Mouse (Mus musculus) spleen, postnatal 0 days (tissue): ENCODE results near the gene Olfr1469. TPM values are rescaled to one million over a fixed set of nuclear protein-coding genes. Genes with fewer than 3 reads are reported as not detected.

Experiments
- polyA plus RNA-seq: library from polyadenylated mRNA; unstranded; fragments of >200 nt; fragmentation: Nextera tagmentation; extraction: Ambion mirVana; gene quantifications from 2 replicates; pipeline ENCODE4 v1.2.1, GENCODE M21; 2015

The Olfr1469 gene
- not detected in 2 replicates for polyA plus RNA-seq

GRCm38 (mm10) chr19:13407549-13407948 is at the start of gene Olfr1469:
Gene Olfr1469, plus strand, starts transcription at chr19:13407849.

GRCm38 (mm10) chr19:13361936-13362335 is 45.7 kb upstream of the Olfr1469 start, which contains the start of gene Olfr1467:
Gene Olfr1467, plus strand, starts transcription at chr19:13362236.

GRCm38 (mm10) chr19:13443109-13443508 is 35.5 kb downstream of the Olfr1469 start, which contains the start of gene Olfr1471:
Gene Olfr1471, plus strand, starts transcription at chr19:13443409.

GRCm38 (mm10) chr19:13455986-13456385 is 48.3 kb downstream of the Olfr1469 start, which contains the start of gene Olfr1472:
Gene Olfr1472, minus strand, starts transcription at chr19:13456086.

Other genes with a start within 250 kb of the Olfr1469 start
- gene Olfr1461, start 244.8 kb upstream of the Olfr1469 start, polyA plus RNA-seq, result not detected in 2 replicates
- not detected in 2 replicates for gene Olfr1462, start 222.1 kb upstream of the Olfr1469 start, polyA plus RNA-seq
- gene Olfr1463, start 176.5 kb upstream of the Olfr1469 start, polyA plus RNA-seq, result not detected in 2 replicates
- not detected in 2 replicates for gene Olfr1465, start 92.3 kb upstream of the Olfr1469 start, polyA plus RNA-seq
- gene Olfr1466, start 69.0 kb upstream of the Olfr1469 start, polyA plus RNA-seq, result not detected in 2 replicates
- not detected in 2 replicates for gene Olfr1467, start 45.6 kb upstream of the Olfr1469 start, polyA plus RNA-seq
- gene Olfr1471, start 35.6 kb downstream of the Olfr1469 start, polyA plus RNA-seq, result not detected in 2 replicates
- not detected in 2 replicates for gene Olfr1472, start 48.2 kb downstream of the Olfr1469 start, polyA plus RNA-seq
- gene Olfr1474, start 61.7 kb downstream of the Olfr1469 start, polyA plus RNA-seq, result not detected in 2 replicates
- gene Olfr1475, start 72.3 kb downstream of the Olfr1469 start, polyA plus RNA-seq, result not detected in 2 replicates
- not detected in 2 replicates for gene Olfr1477, start 92.7 kb downstream of the Olfr1469 start, polyA plus RNA-seq
- gene Olfr1480, start 120.1 kb downstream of the Olfr1469 start, polyA plus RNA-seq, result not detected in 2 replicates
- not detected in 2 replicates for gene Olfr1484, start 175.7 kb downstream of the Olfr1469 start, polyA plus RNA-seq
- gene Olfr1487, start 209.5 kb downstream of the Olfr1469 start, polyA plus RNA-seq, result not detected in 2 replicates
- gene Olfr1489, start 223.8 kb downstream of the Olfr1469 start, polyA plus RNA-seq, result not detected in 2 replicates
- not detected in 2 replicates for gene Olfr1490, start 243.2 kb downstream of the Olfr1469 start, polyA plus RNA-seq